Mouse (Mus musculus) heart, adult 2 months (tissue): ENCODE results near the gene Bcl6.

Source experiments
- CTCF ChIP-seq: fragments of 200-600 bp; IDR thresholded peaks from 2 replicates; pipeline ENCODE4 v1.8.1; 2022; ENCODE audit warnings: antibody characterized with exemption, mild to moderate bottlenecking, moderate library complexity
- POLR2A ChIP-seq: fragments of 200-500 bp; IDR thresholded peaks from 2 replicates; pipeline ENCODE4 v1.6.1; 2011; ENCODE audit warnings: mild to moderate bottlenecking, low read depth, low read length, control low read depth; ENCODE audit not compliant: insufficient read depth

GRCm38 (mm10) chr16:23972126-23972740, 16.4 kb downstream of the Bcl6 start:
- no peak for TF ChIP-seq CTCF
- TF ChIP-seq POLR2A, result no peak
